Mouse (Mus musculus): ENCODE measurements at regions not wholly inside any gene's neighbourhood (a gene's known extent, or its start where the extent isn't known, plus 50 kb on each side); places are given as distances from the start of the nearest gene placed in this dataset.
A peak's percentile ranks its signal among the peaks of the same experiment; 100 is the strongest.

GRCm38 (mm10) chr6:145310601-145311000 is 60.6 kb upstream of the Kras start:
- DNase-seq = no peak

GRCm38 (mm10) chr6:145309025-145309424 is 59.0 kb upstream of the Kras start:
- no peak for DNase-seq

DNA sequence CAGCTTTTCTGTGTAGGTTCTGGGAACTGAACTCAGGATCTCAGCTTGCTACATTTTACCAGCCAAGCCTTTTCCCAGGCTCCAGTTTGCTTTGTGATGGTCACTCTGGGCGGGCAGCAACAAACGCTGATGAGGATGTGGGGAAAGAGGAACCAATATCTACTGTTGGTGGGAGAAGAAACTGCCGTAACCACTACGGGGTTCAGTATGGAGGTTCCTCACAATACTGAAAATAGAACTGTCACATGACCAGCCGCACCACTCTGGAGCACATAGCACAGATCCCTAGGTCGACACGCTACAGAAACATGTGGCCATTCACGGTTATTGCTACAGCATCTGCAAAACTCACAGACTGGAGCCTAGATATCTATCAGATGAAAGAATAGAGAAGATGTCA is 57.2 kb upstream of the Kras start:
- no peak for DNase-seq

DNA sequence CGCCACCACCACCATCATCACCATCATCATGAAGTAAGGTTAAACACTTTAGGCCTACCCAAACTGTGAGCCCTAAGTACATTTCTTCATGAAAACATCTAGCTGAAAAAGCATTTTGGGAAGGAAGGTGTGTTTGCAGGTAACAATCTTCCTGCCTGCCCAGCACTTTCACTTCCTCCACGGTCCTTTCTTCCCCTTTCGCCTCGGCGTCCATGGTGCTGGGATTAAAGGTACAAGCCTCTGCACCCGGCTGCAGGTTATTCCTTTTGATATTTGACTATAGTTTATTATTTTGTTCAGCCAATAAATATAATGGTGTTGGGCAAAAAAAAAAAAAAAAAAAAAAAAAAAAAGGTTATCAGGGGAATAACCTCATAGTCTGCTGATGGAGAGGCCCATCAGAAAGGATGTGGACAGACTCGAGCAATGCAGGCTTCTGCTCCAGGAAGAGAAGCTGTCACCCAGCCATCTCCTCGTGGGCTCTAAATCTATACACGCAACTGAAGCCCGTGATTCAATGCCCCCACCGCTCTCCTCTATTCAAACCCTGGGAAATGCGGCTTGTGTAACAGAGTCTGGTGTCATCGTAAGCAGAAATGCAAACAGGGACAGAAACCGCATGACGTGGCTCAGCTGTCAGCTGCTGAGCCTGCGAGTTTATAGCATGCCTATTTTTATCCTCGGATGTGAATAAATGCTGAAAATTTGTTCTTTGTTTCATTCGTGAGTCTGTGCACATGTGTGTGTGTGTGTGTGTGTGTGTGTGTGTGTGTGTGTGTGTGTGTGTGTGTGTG is 56.5 kb upstream of the Kras start:
- DNase-seq = peak in 1 of 2 experiments; percentile 14

GRCm38 (mm10) chr6:145305669-145306068 is 55.6 kb upstream of the Kras start:
- no peak for DNase-seq

GRCm38 (mm10) chr6:145303641-145304070 is 53.6 kb upstream of the Kras start:
- DNase-seq = peak; percentile 65 to 80

DNA sequence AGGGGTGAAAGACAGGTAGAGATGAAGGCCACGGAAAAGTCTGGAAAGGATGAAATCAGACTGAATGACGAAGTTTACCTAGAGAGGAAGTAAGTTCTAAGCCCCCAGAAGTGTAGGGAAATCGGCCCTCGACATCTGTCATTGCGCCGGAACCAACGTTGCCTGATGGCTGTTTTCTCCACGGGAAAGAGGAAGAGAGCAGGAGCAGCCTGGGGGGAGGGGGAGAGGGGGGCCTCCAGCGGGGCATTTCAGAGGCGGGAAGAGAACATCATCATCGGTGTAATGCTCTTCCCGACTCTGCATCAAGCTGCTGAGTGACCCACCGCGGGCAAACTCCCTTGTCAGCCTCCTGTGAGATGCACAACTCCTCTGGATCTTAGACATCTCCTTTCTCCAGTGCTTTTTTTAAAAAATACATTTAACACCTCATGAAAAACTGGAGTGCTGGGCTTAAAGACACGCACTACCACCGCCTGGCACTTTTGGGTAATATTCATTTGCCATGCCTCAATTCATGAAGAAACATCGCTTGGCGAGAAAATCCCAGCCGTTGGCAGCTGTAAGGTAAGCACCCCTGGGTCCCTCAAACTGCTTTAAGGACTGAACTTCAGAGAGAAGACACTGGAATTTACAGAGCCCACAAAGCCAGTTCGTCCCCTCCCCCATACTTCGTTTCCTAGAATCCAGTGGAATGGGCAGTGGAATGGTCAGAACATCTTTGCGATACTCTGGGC is 53.0 kb upstream of the Kras start:
- DNase-seq = peak in 1 of 2 experiments; percentile 13

DNA sequence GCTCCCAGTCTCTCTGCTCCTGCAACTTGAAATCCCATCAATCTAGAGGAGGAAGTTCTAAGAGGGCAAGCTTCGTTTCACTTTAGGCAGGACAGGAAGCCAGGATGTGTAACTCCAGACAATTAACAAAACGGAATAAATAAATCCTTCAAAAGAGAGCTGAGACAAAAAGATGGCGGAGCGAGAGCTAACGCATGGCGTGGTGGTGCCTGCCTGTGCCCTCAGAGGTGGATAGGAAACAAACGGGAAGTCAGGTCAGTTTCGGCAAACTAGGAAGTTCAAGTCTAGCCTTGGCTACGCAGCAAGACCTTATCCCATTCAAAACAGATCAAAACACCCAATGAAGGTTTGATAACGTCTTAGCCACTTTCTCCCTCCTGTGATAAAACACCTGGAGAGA is 52.1 kb upstream of the Kras start:
- DNase-seq = no peak

DNA sequence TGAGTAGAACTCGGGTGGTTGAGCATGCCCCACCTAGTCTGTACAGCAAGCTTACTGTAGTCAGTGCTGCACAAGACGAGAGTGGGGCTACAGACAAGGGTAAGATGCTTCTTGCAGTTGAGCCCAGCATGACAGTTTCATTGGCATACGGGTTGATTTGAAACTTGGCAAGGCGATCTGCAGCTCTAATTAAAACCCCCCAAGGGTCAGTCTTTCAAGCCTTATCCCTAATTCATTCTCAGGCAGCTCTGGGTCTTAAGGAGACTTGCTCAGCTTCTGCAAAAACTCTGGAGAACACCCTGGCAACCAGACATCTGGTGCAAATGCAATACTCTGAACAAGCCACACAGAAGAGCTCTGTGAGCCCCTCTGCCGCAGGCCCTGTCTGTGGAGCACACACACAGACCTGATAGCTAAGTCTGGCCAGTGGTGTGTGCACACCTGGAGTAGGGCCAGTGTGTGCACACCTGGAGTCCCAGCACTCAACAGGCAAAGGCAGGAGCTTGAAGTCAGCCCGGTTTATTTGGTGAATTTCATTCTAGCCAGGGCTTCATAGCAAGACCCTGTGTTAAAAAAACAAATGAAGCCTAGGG is 50.3 kb upstream of the Kras start:
- no peak for DNase-seq
